Mouse (Mus musculus) olfactory bulb, adult 2 months (tissue): Measurements from ENCODE around the gene Bend6.

ENCODE experiments used
- CTCF ChIP-seq: fragments of 200-500 bp; IDR thresholded peaks from 2 replicates; pipeline ENCODE4 v1.5.1; 2012; ENCODE audit warnings: low read depth, mild to moderate bottlenecking, low read length, moderate library complexity; ENCODE audit not compliant: insufficient read depth
- POLR2A ChIP-seq: fragments of 200-500 bp; IDR thresholded peaks from 2 replicates; pipeline ENCODE4 v1.6.1; 2012; ENCODE audit warnings: mild to moderate bottlenecking, low read depth, low read length, moderate library complexity; ENCODE audit not compliant: insufficient read depth

DNA sequence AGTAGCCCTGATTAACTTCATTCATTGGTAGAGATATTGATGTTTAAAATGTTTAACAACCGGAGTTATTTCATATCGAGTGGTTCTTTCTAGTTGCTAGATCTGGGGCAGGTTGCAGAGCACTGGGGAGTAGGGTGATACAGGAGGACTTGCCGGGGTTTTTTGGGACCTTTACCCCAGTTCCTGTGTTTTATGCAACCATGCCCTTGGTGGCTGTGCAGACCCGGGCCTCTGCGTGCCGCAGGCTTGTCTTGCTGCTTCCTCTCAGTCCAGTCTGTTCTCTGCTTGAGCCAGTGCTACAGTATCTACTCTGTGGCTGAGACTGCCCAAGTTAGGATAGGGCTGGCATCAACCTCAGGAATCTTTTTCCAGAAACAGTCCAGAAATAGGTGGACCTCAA, 38.1 kb upstream of the Bend6 start:
- TF ChIP-seq POLR2A, result no peak
- no peak for TF ChIP-seq CTCF
